Mouse (Mus musculus) liver, embryonic 15.5 days (tissue): ENCODE results near the gene Pbsn. TPM values are rescaled to one million over a fixed set of nuclear protein-coding genes. Genes with fewer than 3 reads are reported as not detected.
"Not testable (repeated sequence)": the region's sequence is repeated elsewhere in the genome, so short reads cannot be mapped to it uniquely, and the experiment has no call there.

Experiments used
- ATAC-seq: fragments of 200-750 bp; cut with Nextera tagmentation; 2 replicates; pipeline ENCODE4 v1.8.0; 2017; ENCODE audit warnings: moderate number of reproducible peaks, mild to moderate bottlenecking, moderate library complexity; ENCODE audit not compliant: insufficient read depth
- H3K27ac ChIP-seq: fragments of 300-500 bp; sonication (generic); replicated peaks from 2 replicates; pipeline ENCODE4 v1.5.1; 2015; ENCODE audit warnings: mild to moderate bottlenecking, inconsistent platforms
- H3K27me3 ChIP-seq: fragments of 300-500 bp; sonication (generic); 2 replicates; pipeline ENCODE4 v1.6.1; 2015; ENCODE audit warnings: mild to moderate bottlenecking, inconsistent platforms
- H3K36me3 ChIP-seq: fragments of 300-500 bp; sonication (generic); replicated peaks from 2 replicates; pipeline ENCODE4 v1.6.1; 2015; ENCODE audit warnings: moderate library complexity, mild to moderate bottlenecking, inconsistent platforms
- H3K4me1 ChIP-seq: fragments of 300-500 bp; sonication (generic); replicated peaks from 2 replicates; pipeline ENCODE4 v1.6.1; 2015; ENCODE audit warnings: inconsistent platforms
- H3K4me2 ChIP-seq: fragments of 300-500 bp; sonication (generic); 2 replicates; pipeline ENCODE4 v1.6.1; 2015; ENCODE audit warnings: moderate library complexity, mild to moderate bottlenecking, inconsistent platforms
- H3K4me3 ChIP-seq: fragments of 300-500 bp; sonication (generic); replicated peaks from 2 replicates; pipeline ENCODE4 v1.5.1; 2015; ENCODE audit warnings: mild to moderate bottlenecking, inconsistent platforms
- H3K9ac ChIP-seq: fragments of 300-500 bp; sonication (generic); 2 replicates; pipeline ENCODE4 v1.6.1; 2015; ENCODE audit warnings: moderate library complexity, mild to moderate bottlenecking, inconsistent platforms
- H3K9me3 ChIP-seq: fragments of 300-500 bp; sonication (generic); replicated peaks from 2 replicates; pipeline ENCODE4 v1.6.1; 2016; ENCODE audit warnings: inconsistent platforms
- WGBS: fragments of 180-500 bp; shearing (Covaris S2); methylation state at CpG from one replicate; pipeline ENCODE4 v1.1.7; 2015; ENCODE audit warnings: mixed read lengths; ENCODE audit not compliant: insufficient replicate concordance; 5-methylcytosine and 5-hydroxymethylcytosine counted together
- polyA plus RNA-seq: library from polyadenylated mRNA; unstranded; fragments of >200 nt; fragmentation: Nextera tagmentation; extraction: Ambion mirVana; gene quantifications from 2 replicates; pipeline ENCODE4 v1.2.1, GENCODE M21; 2015

The Pbsn gene
- polyA plus RNA-seq, result not detected in 2 replicates

DNA sequence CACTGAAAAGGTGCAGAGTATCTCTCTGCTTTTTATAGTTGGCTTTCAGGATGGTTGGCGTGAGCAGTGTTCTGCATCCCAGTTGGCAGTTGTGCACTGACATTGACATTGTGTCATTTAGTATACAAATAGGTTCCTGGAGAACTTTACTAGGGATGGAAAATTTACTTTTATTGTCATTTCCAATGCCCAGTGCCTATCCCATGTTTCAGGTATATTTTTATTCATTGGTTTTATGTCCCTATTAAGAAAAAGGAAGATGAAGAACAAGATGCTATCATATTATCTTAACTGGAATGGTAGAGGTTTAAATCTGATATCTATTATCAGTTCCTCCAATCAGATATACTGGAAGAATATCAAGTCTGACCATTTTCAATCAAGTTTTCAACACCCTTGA is at the start of gene Pbsn:
TSS of gene Pbsn (minus strand) at position 101 of the 400 bp plus-strand sequence.
- no peak for ATAC-seq
- no peaks in the 10 kb centered on the region for H3K4me1 ChIP-seq
- no peak within 1 kb of the TSS for H3K4me3 ChIP-seq
- H3K9ac ChIP-seq, result no peak within 1 kb of the TSS
- 63% methylated on average over 1 of the region's 1 CpGs for WGBS
- no peak within 1 kb of the TSS for H3K4me2 ChIP-seq
- H3K27me3 ChIP-seq, result no peaks in the 10 kb centered on the region
- H3K36me3 ChIP-seq, result no peaks in the 10 kb centered on the region
- no peaks in the 10 kb centered on the region for H3K9me3 ChIP-seq
- no peak within 1 kb of the TSS for H3K27ac ChIP-seq

DNA sequence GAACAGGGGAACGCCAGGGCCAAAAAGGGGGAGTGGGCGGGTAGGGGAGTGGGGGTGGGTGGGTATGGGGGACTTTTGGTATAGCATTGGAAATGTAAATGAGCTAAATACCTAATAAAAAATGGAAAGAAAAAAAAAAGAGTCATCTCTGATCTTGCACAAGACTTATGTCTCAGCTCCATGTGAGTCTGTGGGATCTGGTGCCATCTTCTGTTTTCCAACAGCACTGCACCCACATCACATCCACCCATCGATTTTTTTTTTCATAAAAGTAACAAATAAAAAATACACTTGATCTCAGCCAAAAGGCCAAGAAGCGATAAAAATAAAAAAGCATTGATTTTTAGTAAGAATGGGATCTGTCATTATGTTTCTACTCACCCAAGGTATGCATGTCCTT is 26.6 kb upstream of the Pbsn start:
- not testable (repeated sequence) for H3K4me2 ChIP-seq, H3K9me3 ChIP-seq, H3K36me3 ChIP-seq, H3K9ac ChIP-seq, ATAC-seq, H3K4me3 ChIP-seq, H3K4me1 ChIP-seq, H3K27me3 ChIP-seq, H3K27ac ChIP-seq
- 26% methylated on average over 2 of the region's 4 CpGs for WGBS

- not testable (repeated sequence) for H3K9me3 ChIP-seq, H3K36me3 ChIP-seq, H3K27ac ChIP-seq, ATAC-seq, H3K27me3 ChIP-seq, H3K4me3 ChIP-seq, H3K9ac ChIP-seq, H3K4me1 ChIP-seq, H3K4me2 ChIP-seq
- 71% methylated on average over 2 of the region's 2 CpGs for WGBS
Observed at GRCm38 (mm10) chrX:77864458-77864857, 11.0 kb upstream of the Pbsn start, which contains the start of gene Gm14744. Gm14744 (plus strand) TSS chrX:77864758.

DNA sequence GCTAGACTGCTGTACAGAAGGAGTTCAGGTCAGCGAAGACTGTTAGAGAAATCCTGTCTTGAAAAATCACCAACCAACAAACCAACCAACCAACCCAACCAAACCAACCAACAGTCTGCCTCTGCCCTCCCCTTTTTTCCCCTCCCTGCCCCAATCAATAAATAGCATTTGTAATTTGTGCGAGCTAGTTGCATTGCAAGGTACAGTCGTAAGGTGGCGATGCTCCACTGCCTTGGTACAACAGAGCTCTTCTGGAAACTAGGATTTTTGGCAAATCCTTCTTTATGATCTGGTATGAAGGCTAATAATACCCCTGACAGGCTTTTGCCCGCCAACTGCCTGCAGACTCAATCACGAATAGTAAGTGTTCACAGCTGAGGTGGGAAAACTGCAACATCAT is 41.4 kb downstream of the Pbsn start:
- H3K4me1 ChIP-seq, result no peaks in the 10 kb centered on the region
- no peak overlapping the region for H3K27ac ChIP-seq
- no peaks in the 10 kb centered on the region for H3K36me3 ChIP-seq
- H3K9me3 ChIP-seq, result no peaks in the 10 kb centered on the region
- H3K4me3 ChIP-seq, result no peak overlapping the region
- no peak for ATAC-seq
- no peak overlapping the region for H3K9ac ChIP-seq
- no peaks in the 10 kb centered on the region for H3K27me3 ChIP-seq
- no peak overlapping the region for H3K4me2 ChIP-seq
- 44% methylated on average over 6 of the region's 6 CpGs for WGBS

GRCm38 (mm10) chrX:77810608-77811206 is 42.7 kb downstream of the Pbsn start:
- H3K4me2 ChIP-seq, result peak overlapping the region; percentile 50
- peak overlapping the region; percentile 44 for H3K4me3 ChIP-seq
- no peak for ATAC-seq
- H3K4me1 ChIP-seq, result no peaks in the 10 kb centered on the region
- no peak overlapping the region for H3K9ac ChIP-seq
- H3K27ac ChIP-seq, result no peak overlapping the region
- no peaks in the 10 kb centered on the region for H3K9me3 ChIP-seq
- 20% methylated on average over 17 of the region's 17 CpGs for WGBS
- no peaks in the 10 kb centered on the region for H3K36me3 ChIP-seq
- H3K27me3 ChIP-seq, result no peaks in the 10 kb centered on the region

DNA sequence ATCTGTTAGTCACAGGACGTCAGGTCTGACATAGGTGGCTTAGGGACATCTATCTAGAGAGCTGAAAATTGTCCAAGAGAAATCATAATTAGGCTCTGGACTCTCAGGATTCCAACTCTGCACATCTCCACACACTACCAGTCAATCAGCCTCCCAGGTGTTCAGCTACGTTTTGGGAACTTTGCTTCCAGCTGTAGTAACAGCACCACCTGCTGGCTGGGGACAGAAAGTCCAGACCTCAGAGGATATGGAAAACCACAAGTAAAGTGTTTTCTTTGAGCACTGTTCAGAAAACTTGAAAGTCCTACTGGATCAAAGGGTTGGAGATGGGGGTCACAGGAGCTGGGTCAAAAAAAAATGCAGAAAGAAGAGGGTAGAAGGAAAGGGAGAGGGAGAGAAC is 44.8 kb downstream of the Pbsn start:
- Histone ChIP-seq H3K4me1 (no peaks in the 10 kb centered on the region), H3K4me2 (no peak overlapping the region), H3K27me3 (no peaks in the 10 kb centered on the region), H3K36me3 (no peaks in the 10 kb centered on the region), H3K27ac (no peak overlapping the region), H3K9ac (no peak overlapping the region), H3K9me3 (no peaks in the 10 kb centered on the region), H3K4me3 (no peak overlapping the region)
- WGBS, result 9% methylated on average over 2 of the region's 2 CpGs
- ATAC-seq, result no peak

GRCm38 (mm10) chrX:77802293-77802692 is 51.1 kb downstream of the Pbsn start:
- no peaks in the 10 kb centered on the region for H3K4me1 ChIP-seq
- H3K4me3 ChIP-seq, result no peak overlapping the region
- no peak overlapping the region for H3K27ac ChIP-seq
- 48% methylated on average over 2 of the region's 2 CpGs for WGBS
- no peak overlapping the region for H3K4me2 ChIP-seq
- no peak overlapping the region for H3K9ac ChIP-seq
- no peak for ATAC-seq
- no peaks in the 10 kb centered on the region for H3K27me3 ChIP-seq
- H3K9me3 ChIP-seq, result no peaks in the 10 kb centered on the region
- H3K36me3 ChIP-seq, result no peaks in the 10 kb centered on the region

- H3K27ac ChIP-seq, result no peak overlapping the region
- no peaks in the 10 kb centered on the region for H3K9me3 ChIP-seq
- H3K4me2 ChIP-seq, result no peak overlapping the region
- no peaks in the 10 kb centered on the region for H3K4me1 ChIP-seq
- 13% methylated on average over 1 of the region's 1 CpGs for WGBS
- no peak overlapping the region for H3K4me3 ChIP-seq
- ATAC-seq, result no peak
- H3K9ac ChIP-seq, result no peak overlapping the region
- H3K27me3 ChIP-seq, result no peaks in the 10 kb centered on the region
- no peaks in the 10 kb centered on the region for H3K36me3 ChIP-seq
Observed at GRCm38 (mm10) chrX:77801543-77801942, 51.9 kb downstream of the Pbsn start.

GRCm38 (mm10) chrX:77799554-77799953 is 53.9 kb downstream of the Pbsn start:
- no peak overlapping the region for H3K4me3 ChIP-seq
- ATAC-seq, result no peak
- no peak overlapping the region for H3K27ac ChIP-seq
- H3K4me2 ChIP-seq, result no peak overlapping the region
- 49% methylated on average over 3 of the region's 3 CpGs for WGBS
- no peak overlapping the region for H3K9ac ChIP-seq
- no peaks in the 10 kb centered on the region for H3K27me3 ChIP-seq
- H3K9me3 ChIP-seq, result no peaks in the 10 kb centered on the region
- no peaks in the 10 kb centered on the region for H3K36me3 ChIP-seq
- H3K4me1 ChIP-seq, result no peaks in the 10 kb centered on the region

GRCm38 (mm10) chrX:77797801-77798200 is 55.6 kb downstream of the Pbsn start:
- no peak overlapping the region for H3K27ac ChIP-seq
- ATAC-seq, result no peak
- no peak overlapping the region for H3K9ac ChIP-seq
- no peaks in the 10 kb centered on the region for H3K9me3 ChIP-seq
- H3K36me3 ChIP-seq, result no peaks in the 10 kb centered on the region
- H3K4me1 ChIP-seq, result no peaks in the 10 kb centered on the region
- no peak overlapping the region for H3K4me3 ChIP-seq
- H3K27me3 ChIP-seq, result no peaks in the 10 kb centered on the region
- no peak overlapping the region for H3K4me2 ChIP-seq

GRCm38 (mm10) chrX:77796916-77797315 is 56.5 kb downstream of the Pbsn start:
- Histone ChIP-seq H3K4me3 (no peak overlapping the region), H3K4me1 (no peaks in the 10 kb centered on the region), H3K36me3 (no peaks in the 10 kb centered on the region), H3K27me3 (no peaks in the 10 kb centered on the region), H3K27ac (no peak overlapping the region), H3K9me3 (no peaks in the 10 kb centered on the region), H3K4me2 (peak overlapping the region; percentile 68), H3K9ac (no peak overlapping the region)
- WGBS, result 61% methylated on average over 1 of the region's 1 CpGs
- ATAC-seq, result no peak

- Histone ChIP-seq H3K27me3 (no peaks in the 10 kb centered on the region), H3K9me3 (no peaks in the 10 kb centered on the region), H3K36me3 (no peaks in the 10 kb centered on the region), H3K9ac (peak within 1 kb of the TSS; percentile 32), H3K4me2 (peak within 1 kb of the TSS; percentile 68), H3K27ac (no peak within 1 kb of the TSS), H3K4me3 (peak within 1 kb of the TSS; percentile 62), H3K4me1 (no peaks in the 10 kb centered on the region)
- WGBS, result 22% methylated on average over 19 of the region's 19 CpGs
- peak; percentile 70 for ATAC-seq
Observed at GRCm38 (mm10) chrX:77796238-77796835, 57.1 kb downstream of the Pbsn start, which contains the start of gene Prkx. Prkx (minus strand) TSS chrX:77796278.
